Mouse (Mus musculus) monocyte, adult 59 days (primary cell): ENCODE results near the gene Zbtb42. TPM values are rescaled to one million over a fixed set of nuclear protein-coding genes. Genes with fewer than 3 reads are reported as not detected.

Experiments
- total RNA-seq, 2 experiments: library from RNA; stranded (reverse); gene quantifications; one replicate each; pipeline ENCODE4 v1.2.4; 2023

Gene Zbtb42
- 10 to 100 TPM; 12.0 to 14.5 TPM for total RNA-seq

DNA sequence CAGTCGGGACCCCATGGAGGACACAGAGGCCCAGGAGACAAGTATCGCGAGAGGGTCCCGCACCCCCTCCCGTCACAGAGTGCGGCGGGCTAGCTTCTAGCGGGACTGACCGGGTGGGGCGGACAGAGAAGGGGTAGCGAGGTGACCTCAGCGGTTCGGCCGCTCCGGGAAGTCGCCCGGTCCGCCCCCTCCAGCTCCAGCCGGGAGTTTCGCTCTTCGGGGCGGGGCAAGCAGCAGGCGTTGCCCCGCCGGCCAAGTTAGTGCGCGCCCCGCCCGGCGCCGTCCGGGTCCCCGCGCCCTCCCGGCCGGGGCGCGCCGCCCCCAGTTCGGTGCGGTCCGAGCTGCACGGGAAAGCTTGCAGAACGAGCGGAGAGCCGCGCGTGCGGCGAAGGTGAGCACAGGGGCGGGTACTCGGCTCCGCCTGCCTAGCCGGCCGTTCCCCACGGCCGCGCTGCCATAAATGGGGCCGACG, at the start of gene Zbtb42:
TSS of gene Zbtb42 (plus strand) at position 274 of the 472 bp plus-strand sequence.

DNA sequence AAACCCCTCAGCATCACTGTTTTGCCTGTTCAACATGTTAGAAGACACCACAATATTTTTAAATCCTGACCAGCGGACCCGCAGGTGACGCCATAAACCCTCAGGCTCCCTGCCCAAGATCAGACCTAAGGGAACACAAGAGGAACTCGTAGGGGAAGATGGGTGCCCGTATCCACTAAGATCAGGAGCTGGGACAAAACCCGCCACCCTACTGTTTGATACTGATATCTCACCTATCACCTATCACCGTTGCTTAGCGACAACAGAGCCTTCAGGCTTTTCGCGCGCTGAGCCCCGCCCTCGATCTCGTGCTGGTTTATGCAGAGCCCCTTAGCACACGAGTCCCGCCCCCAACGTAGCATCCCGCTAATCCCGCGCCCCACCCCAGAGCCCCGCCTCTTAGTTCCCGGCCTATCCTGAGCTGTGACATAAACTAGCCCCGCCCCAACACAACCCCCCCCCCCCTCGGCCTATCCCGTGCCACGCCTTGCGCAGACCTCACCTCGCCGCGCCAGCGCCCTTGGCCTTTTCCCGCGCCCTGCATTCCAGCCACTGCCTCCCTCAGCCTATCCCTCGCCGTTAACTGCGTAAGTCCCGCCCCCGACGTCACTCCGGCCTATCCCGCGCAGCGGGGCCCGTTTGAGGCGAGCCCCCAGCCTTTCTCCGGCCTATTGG, 34.3 kb upstream of the Zbtb42 start, which contains the start of gene Siva1:
TSS of gene Siva1 (plus strand) at position 500 of the 675 bp plus-strand sequence.

DNA sequence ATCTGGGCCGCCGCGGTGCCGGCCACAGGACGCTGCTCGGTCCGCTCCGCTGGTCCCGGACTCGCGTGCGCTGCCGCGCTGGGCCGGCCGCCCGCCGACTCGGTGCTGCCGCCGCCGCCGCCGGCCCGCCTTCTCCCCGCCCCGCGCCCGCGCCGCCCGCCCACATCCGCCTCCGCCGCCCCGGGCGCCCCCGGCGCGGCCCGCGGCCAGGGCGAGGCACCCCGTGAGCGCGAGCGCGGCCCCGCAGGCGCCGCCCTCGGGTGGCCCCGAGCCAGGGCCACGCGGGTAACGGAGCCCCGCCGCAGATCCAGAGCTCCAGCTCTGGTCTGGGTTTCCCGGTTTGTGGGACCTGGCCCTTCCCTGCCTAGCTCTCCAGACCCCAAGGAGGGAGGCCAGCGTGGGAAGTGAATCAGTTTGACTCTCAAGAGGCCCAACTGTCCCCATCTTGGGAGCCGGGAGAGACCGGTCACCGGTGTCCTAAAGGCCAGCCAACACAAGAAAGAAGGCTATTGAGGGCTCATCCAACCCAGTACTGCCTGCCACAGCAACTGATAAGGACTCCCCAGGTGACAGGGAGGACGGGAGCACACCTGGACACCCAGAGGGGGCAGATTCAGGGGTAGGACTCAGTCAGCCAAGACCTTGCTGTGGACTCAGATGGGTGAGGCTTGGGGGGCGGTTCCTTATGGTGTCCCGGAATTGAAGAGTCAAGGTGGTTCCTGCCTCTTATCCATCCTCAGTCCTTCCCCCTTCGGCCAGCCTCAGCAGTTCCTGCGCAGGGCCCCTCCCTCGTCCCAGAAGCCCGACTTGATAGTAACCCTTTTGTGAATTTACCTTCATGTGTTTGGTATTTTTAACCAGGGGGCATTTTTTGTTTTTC, 4.3 kb upstream of the Zbtb42 start, which contains the start of gene Akt1:
TSS of gene Akt1 (minus strand) at position 753 of the 880 bp plus-strand sequence.

DNA sequence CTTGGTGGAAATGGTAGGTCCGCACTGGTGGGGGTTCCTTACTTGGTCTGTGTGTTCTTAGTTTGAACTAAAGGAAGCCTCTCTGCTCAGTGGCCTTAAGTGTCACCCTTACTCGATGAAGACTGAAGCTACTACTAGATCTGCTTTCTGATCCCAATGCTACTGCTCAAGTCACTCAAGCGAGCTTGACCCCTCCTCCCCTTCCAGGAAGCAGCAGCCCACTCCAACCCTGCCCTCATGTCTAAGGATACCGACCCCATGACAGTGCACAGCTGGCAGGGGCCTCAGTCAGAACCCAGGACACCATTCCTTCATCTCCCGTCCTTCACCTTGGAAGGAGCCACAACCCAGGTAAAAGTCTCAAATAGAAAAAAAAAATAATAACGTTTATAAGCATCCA, 41.6 kb downstream of the Zbtb42 start, which contains the start of gene Cep170b:
TSS of gene Cep170b (plus strand) at position 240 of the 400 bp plus-strand sequence.

Other genes starting within 250 kb of the Zbtb42 start
- gene A530016L24Rik, start 189.4 kb upstream of the Zbtb42 start, total RNA-seq, result not detected
- not detected for gene Tmem179, start 162.1 kb upstream of the Zbtb42 start, total RNA-seq
- gene Inf2, start 90.0 kb upstream of the Zbtb42 start, total RNA-seq, result 100 to 1,000 TPM; 111 TPM
- 100 to 1,000 TPM in 1 of 2 experiments, 10 to 100 TPM in 1; 98.8 to 102 TPM for gene Adssl1, start 58.8 kb upstream of the Zbtb42 start, total RNA-seq
- 10 to 100 TPM; 39.1 to 43.4 TPM for gene Siva1, start 34.1 kb upstream of the Zbtb42 start, total RNA-seq
- 100 to 1,000 TPM; 265 to 273 TPM for gene Akt1, start 3.9 kb upstream of the Zbtb42 start, total RNA-seq
- gene Cep170b, start 41.6 kb downstream of the Zbtb42 start, total RNA-seq, result 1 to 10 TPM in 1 of 2 experiments, under 1 TPM in 1; 0.68 to 2.7 TPM
- 1,000 to 10,000 TPM; 1,046 to 1,124 TPM for gene Pld4, start 81.8 kb downstream of the Zbtb42 start, total RNA-seq
- 1 to 10 TPM; 4.4 to 5.4 TPM for gene Ahnak2, start 123.8 kb downstream of the Zbtb42 start, total RNA-seq
- 1 to 10 TPM; 1.5 to 2.5 TPM for gene Clba1, start 130.1 kb downstream of the Zbtb42 start, total RNA-seq
- 10 to 100 TPM; 16.6 to 17.5 TPM for gene Cdca4, start 150.6 kb downstream of the Zbtb42 start, total RNA-seq
- gene Gpr132, start 189.4 kb downstream of the Zbtb42 start, total RNA-seq, result 100 to 1,000 TPM; 208 to 247 TPM